In the genomic region with DNA sequence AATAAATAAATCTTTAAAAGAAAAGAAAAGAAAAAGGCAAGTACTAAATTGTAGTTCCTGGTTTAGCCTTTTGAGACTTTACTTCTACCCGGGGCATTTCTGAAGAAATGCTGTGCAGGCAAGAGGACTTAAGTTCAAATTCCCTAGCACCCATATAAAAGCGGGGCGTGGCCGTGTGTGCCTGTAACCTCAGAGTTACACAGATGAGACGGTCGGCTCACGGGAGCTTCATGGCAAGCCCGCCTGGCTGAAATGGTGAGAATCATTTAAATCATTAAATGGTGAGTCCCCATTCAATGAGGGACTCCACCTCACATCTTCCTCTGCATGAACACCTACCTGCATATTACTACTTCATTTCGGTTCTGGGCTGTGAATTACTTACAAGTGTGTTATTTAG, we compare ENCODE assay signal across 7 mouse cellular contexts.
"Had no signal": no experiment of that assay in that cellular context is flagged by ENCODE, and none has a peak within 500 bp of the region (broad histone marks: within the 10 kb centered on the region; RNA-seq: fewer than 3 reads in every experiment).

No protein-coding gene starts in this region.

- H3K27ac ChIP-seq: kidney, postnatal 0 days; layer of hippocampus, adult 2 months; limb, embryonic 13.5 days; liver, embryonic 14.5 days; midbrain, embryonic 13.5 days; neural tube, embryonic 13.5 days had no signal

- H3K9ac ChIP-seq: limb, embryonic 13.5 days; liver, embryonic 14.5 days; midbrain, embryonic 13.5 days; neural tube, embryonic 13.5 days had no signal

- H3K4me2 ChIP-seq: limb, embryonic 13.5 days; midbrain, embryonic 13.5 days; neural tube, embryonic 13.5 days had no signal

- H3K9me3 ChIP-seq: limb, embryonic 13.5 days; midbrain, embryonic 13.5 days; neural tube, embryonic 13.5 days had no signal

- H3K27me3 ChIP-seq: limb, embryonic 13.5 days; midbrain, embryonic 13.5 days; neural tube, embryonic 13.5 days had no signal

- H3K36me3 ChIP-seq: limb, embryonic 13.5 days; midbrain, embryonic 13.5 days; neural tube, embryonic 13.5 days had no signal

- DNase-seq: thymus, adult 18-20 months had no signal

- H3K4me3 ChIP-seq: layer of hippocampus, adult 2 months; limb, embryonic 13.5 days; midbrain, embryonic 13.5 days; neural tube, embryonic 13.5 days had no signal

- H3K4me1 ChIP-seq: limb, embryonic 13.5 days; midbrain, embryonic 13.5 days; neural tube, embryonic 13.5 days had no signal
